Mouse (Mus musculus): Measurements from ENCODE around the gene Rdh16f2. TPM values are rescaled to one million over a fixed set of nuclear protein-coding genes. Genes with fewer than 3 reads are reported as not detected.

The Rdh16f2 gene
- not detected in 2 replicates for polyA plus RNA-seq (2012; rRNA removed)

GRCm38 (mm10) chr10:127866232-127866631 is at the start of gene Rdh16f2:
Gene Rdh16f2 (plus strand): TSS chr10:127866474.

GRCm38 (mm10) chr10:127849628-127850027 is 16.6 kb upstream of the Rdh16f2 start, which contains the start of gene Rdh19:
Gene Rdh19 (plus strand): TSS chr10:127849928.

GRCm38 (mm10) chr10:127888605-127889004 is 22.3 kb downstream of the Rdh16f2 start, which contains the start of gene Rdh7:
Gene Rdh7 (minus strand): TSS chr10:127888817.

GRCm38 (mm10) chr10:127898218-127898617 is 31.9 kb downstream of the Rdh16f2 start, which contains the start of gene Sdr9c7:
Gene Sdr9c7 (plus strand): TSS chr10:127898518.

Other genes with a start within 250 kb of the Rdh16f2 start
- gene Lrp1, start 245.3 kb upstream of the Rdh16f2 start, polyA plus RNA-seq (2012; rRNA removed): 163 and 211 TPM in 2 replicates
- 8.3 and 11.7 TPM in 2 replicates for gene Stat6, start 223.5 kb upstream of the Rdh16f2 start, polyA plus RNA-seq (2012; rRNA removed)
- 8.7 and 9.0 TPM in 2 replicates for gene Nemp1, start 199.6 kb upstream of the Rdh16f2 start, polyA plus RNA-seq (2012; rRNA removed)
- 9.8 and 18.1 TPM in 2 replicates for gene Nab2, start 197.9 kb upstream of the Rdh16f2 start, polyA plus RNA-seq (2012; rRNA removed)
- gene Myo1a, start 161.3 kb upstream of the Rdh16f2 start, polyA plus RNA-seq (2012; rRNA removed): 2.8 and 3.1 TPM in 2 replicates
- gene Tac2, start 142.0 kb upstream of the Rdh16f2 start, polyA plus RNA-seq (2012; rRNA removed): 0.44 and 1.0 TPM in 2 replicates
- 14.6 and 15.2 TPM in 2 replicates for gene Zbtb39, start 126.9 kb upstream of the Rdh16f2 start, polyA plus RNA-seq (2012; rRNA removed)
- gene Gpr182, start 114.7 kb upstream of the Rdh16f2 start, polyA plus RNA-seq (2012; rRNA removed): 0.76 and 1.2 TPM in 2 replicates
- 0.05 and 0.12 TPM in 2 replicates for gene Rdh1, start 106.8 kb upstream of the Rdh16f2 start, polyA plus RNA-seq (2012; rRNA removed)
- 0.30 TPM in 1 of 2 replicates, not detected in the other for gene Rdh16f1, start 106.7 kb upstream of the Rdh16f2 start, polyA plus RNA-seq (2012; rRNA removed)
- 0.34 TPM in 1 of 2 replicates, not detected in the other for gene Rdh9, start 90.1 kb upstream of the Rdh16f2 start, polyA plus RNA-seq (2012; rRNA removed)
- 0.01 TPM in 1 of 2 replicates, not detected in the other for gene Rdh16, start 65.3 kb upstream of the Rdh16f2 start, polyA plus RNA-seq (2012; rRNA removed)
- gene Rdh19, start 16.5 kb upstream of the Rdh16f2 start, polyA plus RNA-seq (2012; rRNA removed): not detected in 2 replicates
- not detected in 2 replicates for gene Rdh7, start 22.3 kb downstream of the Rdh16f2 start, polyA plus RNA-seq (2012; rRNA removed)
- not detected in 2 replicates for gene Sdr9c7, start 32.0 kb downstream of the Rdh16f2 start, polyA plus RNA-seq (2012; rRNA removed)
- not detected in 2 replicates for gene Hsd17b6, start 141.1 kb downstream of the Rdh16f2 start, polyA plus RNA-seq (2012; rRNA removed)
- 39.1 and 45.7 TPM in 2 replicates for gene Prim1, start 148.7 kb downstream of the Rdh16f2 start, polyA plus RNA-seq (2012; rRNA removed)
- 532 and 550 TPM in 2 replicates for gene Naca, start 169.1 kb downstream of the Rdh16f2 start, polyA plus RNA-seq (2012; rRNA removed)
- 77.7 and 83.0 TPM in 2 replicates for gene Ptges3, start 192.5 kb downstream of the Rdh16f2 start, polyA plus RNA-seq (2012; rRNA removed)
- gene Atp5b, start 216.8 kb downstream of the Rdh16f2 start, polyA plus RNA-seq (2012; rRNA removed): 1,340 and 1,417 TPM in 2 replicates
- 34.0 and 36.0 TPM in 2 replicates for gene Baz2a, start 225.1 kb downstream of the Rdh16f2 start, polyA plus RNA-seq (2012; rRNA removed)